Mouse (Mus musculus): ENCODE results near the gene Nipal4. TPM values are rescaled to one million over a fixed set of nuclear protein-coding genes. Genes with fewer than 3 reads are reported as not detected.

The Nipal4 gene
- total RNA-seq (2023): not detected

GRCm38 (mm10) chr11:46165866-46166585 is at the start of gene Nipal4:
Nipal4 (minus strand) TSS chr11:46166508.

Other genes starting within 250 kb of the Nipal4 start
- gene Lsm11, start 221.6 kb downstream of the Nipal4 start, total RNA-seq (2023): 1 to 10 TPM; 3.7 to 5.3 TPM
- 1 to 10 TPM; 7.5 to 7.8 TPM for gene Thg1l, start 211.0 kb downstream of the Nipal4 start, total RNA-seq (2023)
- gene Sox30, start 186.2 kb downstream of the Nipal4 start, total RNA-seq (2023): not detected
- gene Gm12166, start 114.2 kb downstream of the Nipal4 start, total RNA-seq (2023): 1 to 10 TPM; 2.1 to 4.0 TPM
- gene Adam19, start 110.5 kb downstream of the Nipal4 start, total RNA-seq (2023): 10 to 100 TPM; 25.1 to 25.6 TPM
- gene Fndc9, start 69.0 kb upstream of the Nipal4 start, total RNA-seq (2023): not detected
- 100 to 1,000 TPM; 108 to 116 TPM for gene Cyfip2, start 146.4 kb upstream of the Nipal4 start, total RNA-seq (2023)
- gene Itk, start 223.0 kb upstream of the Nipal4 start, total RNA-seq (2023): 1 to 10 TPM; 1.9 to 3.6 TPM
- not detected for gene Fam71b, start 230.1 kb upstream of the Nipal4 start, total RNA-seq (2023)

All from monocyte, adult 59 days (primary cell).